Mouse (Mus musculus): ENCODE measurements around the gene Itgb6.
A peak's percentile ranks its signal among the peaks of the same experiment; 100 is the strongest.

Itgb6 gene

GRCm38 (mm10) chr2:60722514-60722913, at the start of gene Itgb6:
Gene Itgb6, minus strand, starts transcription at chr2:60722643.
- DNase-seq (ENCODE audit: low spot score in 2 of 2): peak; percentile 38 to 47

- DNase-seq (ENCODE audit: low spot score in 2 of 2): no peak
Measured at GRCm38 (mm10) chr2:60766420-60766819, 44.0 kb upstream of the Itgb6 start.

GRCm38 (mm10) chr2:60756218-60756617, 33.8 kb upstream of the Itgb6 start:
- DNase-seq (ENCODE audit: low spot score in 2 of 2): no peak

GRCm38 (mm10) chr2:60755101-60755500, 32.7 kb upstream of the Itgb6 start:
- no peak for DNase-seq (ENCODE audit: low spot score in 2 of 2)

- no peak for DNase-seq (ENCODE audit: low spot score in 2 of 2)
Measured at GRCm38 (mm10) chr2:60751274-60751673, 28.8 kb upstream of the Itgb6 start.

GRCm38 (mm10) chr2:60750591-60750990, 28.1 kb upstream of the Itgb6 start:
- DNase-seq (ENCODE audit: low spot score in 2 of 2): no peak

GRCm38 (mm10) chr2:60748585-60748984, 26.1 kb upstream of the Itgb6 start:
- no peak for DNase-seq (ENCODE audit: low spot score in 2 of 2)

- no peak for DNase-seq (ENCODE audit: low spot score in 2 of 2)
Measured at GRCm38 (mm10) chr2:60747590-60747989, 25.1 kb upstream of the Itgb6 start.

- DNase-seq (ENCODE audit: low spot score in 2 of 2): no peak
Measured at GRCm38 (mm10) chr2:60744674-60745073, 22.2 kb upstream of the Itgb6 start.

- DNase-seq (ENCODE audit: low spot score in 2 of 2): no peak
Measured at GRCm38 (mm10) chr2:60739389-60740137, 17.1 kb upstream of the Itgb6 start.

- no peak for DNase-seq (ENCODE audit: low spot score in 2 of 2)
Measured at GRCm38 (mm10) chr2:60730929-60731328, 8.5 kb upstream of the Itgb6 start.

- DNase-seq (ENCODE audit: low spot score in 2 of 2): no peak
Measured at GRCm38 (mm10) chr2:60730024-60730423, 7.6 kb upstream of the Itgb6 start.

GRCm38 (mm10) chr2:60728902-60729585, 6.6 kb upstream of the Itgb6 start:
- DNase-seq (ENCODE audit: low spot score in 2 of 2): no peak

- DNase-seq (ENCODE audit: low spot score in 2 of 2): no peak
Measured at GRCm38 (mm10) chr2:60724660-60725059, 2.2 kb upstream of the Itgb6 start.

- DNase-seq (ENCODE audit: low spot score in 2 of 2): no peak
Measured at GRCm38 (mm10) chr2:60722967-60723366, 524 bp upstream of the Itgb6 start.

GRCm38 (mm10) chr2:60720906-60721305, 1.5 kb downstream of the Itgb6 start:
- DNase-seq (ENCODE audit: low spot score in 2 of 2): no peak

- DNase-seq (ENCODE audit: low spot score in 2 of 2): no peak
Measured at GRCm38 (mm10) chr2:60720205-60720604, 2.2 kb downstream of the Itgb6 start.

GRCm38 (mm10) chr2:60717348-60717747, 5.1 kb downstream of the Itgb6 start:
- DNase-seq (ENCODE audit: low spot score in 2 of 2): peak; percentile 24 to 31

GRCm38 (mm10) chr2:60716549-60716948, 5.9 kb downstream of the Itgb6 start:
- DNase-seq (ENCODE audit: low spot score in 2 of 2): no peak

- no peak for DNase-seq (ENCODE audit: low spot score in 2 of 2)
Measured at GRCm38 (mm10) chr2:60715771-60716170, 6.7 kb downstream of the Itgb6 start.

GRCm38 (mm10) chr2:60714971-60715502, 7.4 kb downstream of the Itgb6 start:
- no peak for DNase-seq (ENCODE audit: low spot score in 2 of 2)

GRCm38 (mm10) chr2:60714475-60714874, 8.0 kb downstream of the Itgb6 start:
- no peak for DNase-seq (ENCODE audit: low spot score in 2 of 2)

GRCm38 (mm10) chr2:60713857-60714256, 8.6 kb downstream of the Itgb6 start:
- DNase-seq (ENCODE audit: low spot score in 2 of 2): no peak

Data from frontal cortex, postnatal 14 days (tissue).